Mouse (Mus musculus): ENCODE results near the gene Git1. TPM values are rescaled to one million over a fixed set of nuclear protein-coding genes. Genes with fewer than 3 reads are reported as not detected.

The Git1 gene
- polyA plus RNA-seq, 1 experiment from 2014 or later = 16.3 TPM

DNA sequence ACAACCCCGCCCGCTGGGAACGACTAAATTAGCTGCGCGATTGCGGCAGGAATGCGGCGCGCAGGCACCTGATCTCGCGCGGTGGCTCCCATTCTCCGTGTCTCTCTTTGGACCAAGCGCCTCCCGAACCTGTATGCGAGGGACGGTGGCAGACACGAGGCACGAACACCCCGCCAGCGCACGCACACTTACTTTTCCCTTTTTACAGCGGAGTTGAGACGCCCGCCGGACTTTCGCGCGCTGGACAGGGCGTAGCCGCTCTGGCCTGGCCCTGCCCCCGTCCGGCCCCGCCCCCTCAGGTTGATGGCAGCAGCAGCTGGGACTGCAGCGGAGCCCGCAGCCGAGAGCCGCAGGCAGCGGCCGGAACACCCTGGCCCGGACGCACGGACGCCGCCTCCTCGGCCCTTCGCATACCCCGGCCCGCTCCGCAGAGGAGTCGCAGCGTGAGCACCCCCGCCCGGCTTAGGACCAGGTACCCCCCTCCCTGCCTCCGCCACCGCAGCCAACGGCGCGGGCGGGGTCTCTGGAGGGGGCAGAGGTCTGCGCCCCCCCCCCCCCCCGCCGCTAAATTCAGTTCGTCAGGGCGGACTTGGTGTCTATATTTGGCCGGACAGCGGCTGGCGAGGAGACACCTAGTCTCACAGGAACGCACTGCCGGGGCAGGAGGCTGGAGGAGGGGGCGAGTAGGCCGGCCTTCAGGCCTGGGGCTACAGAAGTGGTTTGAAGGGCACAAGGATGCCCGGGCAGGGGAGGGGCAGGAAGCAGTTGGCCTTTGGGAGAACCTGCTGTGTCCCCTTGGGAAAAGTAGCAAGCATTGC is 30.9 kb upstream of the Git1 start, which contains the start of gene Coro6:
TSS of gene Coro6 (plus strand) at position 129 of the 818 bp plus-strand sequence.
- DNase-seq (ENCODE audit: low spot score) (peak; percentile 37), ATAC-seq (peak; percentile 74)
- Histone ChIP-seq H3K4me3 (ENCODE audit: low read depth, low read length) (peak within 1 kb of the TSS; percentile 46), H3K9ac (ENCODE audit: low read length) (peak within 1 kb of the TSS; percentile 66), H3K27me3 (replicated peaks; ENCODE audit: control insufficient read depth, insufficient read depth, low read length) (peaks cover 30% of the 10 kb centered on the region), H3K27ac (ENCODE audit: low read depth, low read length) (no peak within 1 kb of the TSS), H3K4me2 (ENCODE audit: low read length) (peak within 1 kb of the TSS; percentile 99), H3K9me3 (replicated peaks; ENCODE audit: control insufficient read depth, low read length) (no peaks in the 10 kb centered on the region), H3K4me1 (ENCODE audit: control insufficient read depth, insufficient read depth, low read length) (peaks cover 11% of the 10 kb centered on the region), H3K36me3 (ENCODE audit: control insufficient read depth, insufficient read depth, low read length) (0 out of 2 replicates have a peak, but pooled peaks cover 3% of the 10 kb centered on the region)
- WGBS = under 1% methylated on average over 60 of the region's 73 CpGs

DNA sequence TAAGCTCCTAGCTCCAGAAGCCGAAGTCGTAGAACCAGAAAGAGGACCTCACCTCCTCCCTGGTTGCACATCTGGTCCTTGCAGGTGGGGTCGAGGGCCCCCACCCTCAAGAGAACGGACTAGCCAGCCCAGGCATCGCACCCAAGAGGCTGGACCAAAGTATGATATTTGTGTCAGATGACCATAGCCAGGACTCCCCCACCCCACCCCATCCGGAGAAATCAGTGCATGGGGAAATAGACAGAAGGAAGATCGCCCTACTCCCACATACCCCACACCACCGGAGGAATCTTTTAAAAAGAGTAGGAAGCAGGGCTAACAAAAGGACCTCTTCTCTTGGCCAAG is 30.3 kb upstream of the Git1 start:
- Histone ChIP-seq H3K4me2 (ENCODE audit: low read length) (peak overlapping the region; percentile 99), H3K4me1 (ENCODE audit: control insufficient read depth, insufficient read depth, low read length) (peaks cover 11% of the 10 kb centered on the region), H3K9me3 (replicated peaks; ENCODE audit: control insufficient read depth, low read length) (no peaks in the 10 kb centered on the region), H3K9ac (ENCODE audit: low read length) (no peak overlapping the region), H3K27me3 (replicated peaks; ENCODE audit: control insufficient read depth, insufficient read depth, low read length) (peaks cover 30% of the 10 kb centered on the region), H3K4me3 (ENCODE audit: low read depth, low read length) (peak overlapping the region; percentile 46; the same call in 1 of the 2 replicates), H3K27ac (ENCODE audit: low read depth, low read length) (no peak overlapping the region), H3K36me3 (ENCODE audit: control insufficient read depth, insufficient read depth, low read length) (no peaks in the 10 kb centered on the region)
- ATAC-seq (no peak), DNase-seq (ENCODE audit: low spot score) (no peak)
- 46% methylated on average over 8 of the region's 8 CpGs for WGBS

DNA sequence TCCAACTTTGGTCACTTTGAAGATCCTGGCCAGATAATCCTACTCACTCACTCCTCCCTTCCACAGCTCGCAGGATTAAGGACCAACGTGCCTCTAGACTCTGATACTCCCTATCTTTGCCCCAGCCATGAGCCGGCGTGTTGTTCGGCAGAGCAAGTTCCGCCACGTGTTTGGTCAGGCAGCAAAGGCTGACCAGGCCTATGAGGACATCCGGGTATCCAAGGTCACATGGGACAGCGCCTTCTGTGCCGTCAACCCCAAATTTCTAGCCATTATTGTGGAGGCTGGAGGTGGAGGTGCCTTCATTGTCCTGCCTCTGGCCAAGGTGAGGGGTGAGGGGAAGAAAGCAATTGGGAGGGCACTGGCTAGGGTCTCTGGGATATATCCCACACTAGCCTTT is 29.6 kb upstream of the Git1 start:
- peaks cover 30% of the 10 kb centered on the region for H3K27me3 ChIP-seq (replicated peaks; ENCODE audit: control insufficient read depth, insufficient read depth, low read length)
- no peak overlapping the region for H3K4me2 ChIP-seq (ENCODE audit: low read length)
- ATAC-seq (no peak), DNase-seq (ENCODE audit: low spot score) (no peak)
- 74% methylated on average over 10 of the region's 10 CpGs for WGBS
- H3K4me3 ChIP-seq (ENCODE audit: low read depth, low read length) = no peak overlapping the region
- no peaks in the 10 kb centered on the region for H3K9me3 ChIP-seq (replicated peaks; ENCODE audit: control insufficient read depth, low read length)
- H3K27ac ChIP-seq (ENCODE audit: low read depth, low read length) = no peak overlapping the region
- peaks cover 11% of the 10 kb centered on the region for H3K4me1 ChIP-seq (ENCODE audit: control insufficient read depth, insufficient read depth, low read length)
- H3K9ac ChIP-seq (ENCODE audit: low read length) = no peak overlapping the region
- no peaks in the 10 kb centered on the region for H3K36me3 ChIP-seq (ENCODE audit: control insufficient read depth, insufficient read depth, low read length)

DNA sequence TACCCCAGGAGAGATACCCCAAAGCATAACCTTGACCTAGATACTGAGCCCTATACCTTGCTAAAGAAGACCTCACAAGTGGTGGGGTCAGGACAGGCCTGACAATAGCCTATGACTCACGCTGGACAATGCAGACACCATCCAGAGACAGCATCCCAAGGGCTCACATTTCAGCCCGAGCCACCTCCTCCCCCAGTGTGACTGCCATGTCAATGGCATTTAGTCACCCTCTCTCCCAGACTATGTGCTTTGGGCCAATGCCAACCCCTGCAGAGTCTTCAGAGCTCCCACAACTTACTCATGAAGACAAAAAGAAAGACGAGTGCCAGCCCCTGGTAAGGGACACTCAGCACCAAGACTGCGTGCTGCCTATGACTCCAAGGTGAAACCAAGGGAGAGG is 28.7 kb upstream of the Git1 start:
- Histone ChIP-seq H3K4me2 (ENCODE audit: low read length) (no peak overlapping the region), H3K4me3 (ENCODE audit: low read depth, low read length) (no peak overlapping the region), H3K27me3 (replicated peaks; ENCODE audit: control insufficient read depth, insufficient read depth, low read length) (peaks cover 30% of the 10 kb centered on the region), H3K9me3 (replicated peaks; ENCODE audit: control insufficient read depth, low read length) (no peaks in the 10 kb centered on the region), H3K36me3 (ENCODE audit: control insufficient read depth, insufficient read depth, low read length) (no peaks in the 10 kb centered on the region), H3K4me1 (ENCODE audit: control insufficient read depth, insufficient read depth, low read length) (peaks cover 11% of the 10 kb centered on the region), H3K9ac (ENCODE audit: low read length) (no peak overlapping the region), H3K27ac (ENCODE audit: low read depth, low read length) (no peak overlapping the region)
- no peak for ATAC-seq
- no peak for DNase-seq (ENCODE audit: low spot score)
- 60% methylated on average over 4 of the region's 4 CpGs for WGBS

DNA sequence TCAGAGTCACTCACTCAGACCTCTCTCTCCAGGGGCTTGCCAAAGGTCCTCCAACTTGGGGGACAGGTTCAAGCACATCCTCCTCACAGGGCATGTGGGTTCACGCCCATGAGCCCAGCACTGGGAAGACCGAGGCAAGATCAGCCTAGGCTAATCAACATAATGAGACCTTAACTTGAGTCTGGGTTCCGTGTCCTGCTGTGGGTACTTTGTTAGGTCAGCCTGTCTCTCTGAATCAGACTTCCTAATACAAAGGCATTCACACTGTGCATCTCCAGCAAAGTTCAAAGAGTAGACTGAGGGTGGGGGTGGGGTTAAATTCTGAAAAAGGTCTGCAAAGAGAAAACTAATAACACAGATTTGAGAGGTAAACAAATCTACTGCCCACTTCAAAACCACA is 28.3 kb upstream of the Git1 start:
- WGBS = 31% methylated on average over 3 of the region's 3 CpGs
- peaks cover 30% of the 10 kb centered on the region for H3K27me3 ChIP-seq (replicated peaks; ENCODE audit: control insufficient read depth, insufficient read depth, low read length)
- no peak for DNase-seq (ENCODE audit: low spot score)
- no peaks in the 10 kb centered on the region for H3K36me3 ChIP-seq (ENCODE audit: control insufficient read depth, insufficient read depth, low read length)
- H3K4me1 ChIP-seq (ENCODE audit: control insufficient read depth, insufficient read depth, low read length) = peaks cover 11% of the 10 kb centered on the region
- no peaks in the 10 kb centered on the region for H3K9me3 ChIP-seq (replicated peaks; ENCODE audit: control insufficient read depth, low read length)
- no peak overlapping the region for H3K4me2 ChIP-seq (ENCODE audit: low read length)
- H3K9ac ChIP-seq (ENCODE audit: low read length) = no peak overlapping the region
- H3K4me3 ChIP-seq (ENCODE audit: low read depth, low read length) = no peak overlapping the region
- no peak for ATAC-seq
- H3K27ac ChIP-seq (ENCODE audit: low read depth, low read length) = no peak overlapping the region

DNA sequence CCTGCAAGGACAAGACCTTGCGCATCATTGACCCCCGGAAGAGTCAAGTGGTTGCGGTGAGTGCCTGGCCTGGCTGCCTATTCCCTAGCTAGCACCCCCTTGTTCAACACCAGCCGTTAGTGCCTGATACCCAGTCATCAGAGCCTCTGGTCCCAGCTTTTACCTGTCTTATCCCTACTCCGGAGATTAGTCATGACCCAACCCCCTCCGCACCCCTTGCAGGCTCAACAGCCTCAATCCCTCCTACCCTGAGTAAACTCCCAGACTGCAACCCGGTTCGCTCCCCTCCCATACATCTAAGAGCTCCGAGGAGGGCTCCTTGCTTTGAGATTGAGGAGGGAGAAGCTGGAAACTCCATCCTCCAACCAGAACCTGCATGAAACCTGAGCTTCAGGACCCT is 26.8 kb upstream of the Git1 start:
- H3K9me3 ChIP-seq (replicated peaks; ENCODE audit: control insufficient read depth, low read length) = no peaks in the 10 kb centered on the region
- H3K27me3 ChIP-seq (replicated peaks; ENCODE audit: control insufficient read depth, insufficient read depth, low read length) = peaks cover 30% of the 10 kb centered on the region
- WGBS = 39% methylated on average over 9 of the region's 9 CpGs
- peaks cover 11% of the 10 kb centered on the region for H3K36me3 ChIP-seq (ENCODE audit: control insufficient read depth, insufficient read depth, low read length)
- no peak overlapping the region for H3K9ac ChIP-seq (ENCODE audit: low read length)
- no peak overlapping the region for H3K4me3 ChIP-seq (ENCODE audit: low read depth, low read length)
- ATAC-seq (no peak), DNase-seq (ENCODE audit: low spot score) (no peak)
- no peak overlapping the region for H3K4me2 ChIP-seq (ENCODE audit: low read length)
- peaks cover 11% of the 10 kb centered on the region for H3K4me1 ChIP-seq (ENCODE audit: control insufficient read depth, insufficient read depth, low read length)
- H3K27ac ChIP-seq (ENCODE audit: low read depth, low read length) = no peak overlapping the region

DNA sequence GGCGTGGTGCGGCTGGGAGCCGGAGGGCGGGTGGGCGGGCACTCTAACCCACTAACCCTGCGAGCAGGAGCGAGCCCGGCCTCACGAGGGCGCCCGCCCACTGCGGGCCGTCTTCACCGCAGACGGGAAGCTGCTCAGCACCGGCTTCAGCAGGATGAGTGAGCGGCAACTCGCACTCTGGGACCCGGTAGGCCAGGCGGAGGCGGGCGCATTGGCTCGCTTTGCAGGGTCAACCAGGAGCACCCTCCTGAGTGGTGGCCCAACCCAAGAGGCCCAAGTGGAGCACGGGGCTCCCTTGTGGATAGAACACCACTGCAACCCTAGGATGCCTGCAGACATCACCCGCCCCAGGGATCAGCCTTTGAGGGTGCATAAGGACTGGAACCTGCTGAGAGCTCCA is 26.2 kb upstream of the Git1 start:
- ATAC-seq = 0 out of 2 replicates have a peak, but pooled peaks have one; percentile 16
- Histone ChIP-seq H3K27me3 (replicated peaks; ENCODE audit: control insufficient read depth, insufficient read depth, low read length) (peaks cover 28% of the 10 kb centered on the region), H3K36me3 (ENCODE audit: control insufficient read depth, insufficient read depth, low read length) (peaks cover 18% of the 10 kb centered on the region), H3K27ac (ENCODE audit: low read depth, low read length) (no peak overlapping the region), H3K4me3 (ENCODE audit: low read depth, low read length) (no peak overlapping the region), H3K4me1 (ENCODE audit: control insufficient read depth, insufficient read depth, low read length) (peaks cover 7% of the 10 kb centered on the region), H3K9me3 (replicated peaks; ENCODE audit: control insufficient read depth, low read length) (no peaks in the 10 kb centered on the region), H3K9ac (ENCODE audit: low read length) (no peak overlapping the region), H3K4me2 (ENCODE audit: low read length) (no peak overlapping the region)
- WGBS = 5% methylated on average over 25 of the region's 25 CpGs
- DNase-seq (ENCODE audit: low spot score) = no peak

DNA sequence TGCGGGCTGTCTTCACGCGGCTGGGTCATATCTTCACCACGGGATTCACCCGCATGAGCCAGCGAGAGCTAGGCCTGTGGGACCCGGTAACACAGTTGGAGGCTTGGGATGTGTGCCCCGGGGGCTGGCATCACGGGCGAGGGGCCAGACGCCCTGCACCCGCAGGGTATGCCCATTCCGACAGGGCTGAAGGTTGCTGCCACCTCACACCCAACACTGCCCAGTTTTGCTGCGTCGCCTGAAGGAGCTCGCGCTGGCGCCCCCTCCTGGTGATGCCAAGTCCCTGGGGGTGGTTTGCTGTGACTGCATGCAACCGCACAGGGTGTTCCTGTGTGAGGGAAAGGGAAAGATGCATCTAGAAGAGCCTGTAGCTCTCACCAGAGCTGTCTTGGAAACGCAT is 25.6 kb upstream of the Git1 start:
- Histone ChIP-seq H3K9me3 (replicated peaks; ENCODE audit: control insufficient read depth, low read length) (no peaks in the 10 kb centered on the region), H3K4me1 (ENCODE audit: control insufficient read depth, insufficient read depth, low read length) (peaks cover 1% of the 10 kb centered on the region), H3K27ac (ENCODE audit: low read depth, low read length) (no peak overlapping the region), H3K36me3 (ENCODE audit: control insufficient read depth, insufficient read depth, low read length) (peaks cover 24% of the 10 kb centered on the region), H3K4me2 (ENCODE audit: low read length) (0 out of 2 replicates have a peak overlapping the region, but pooled peaks have one; percentile 7), H3K9ac (ENCODE audit: low read length) (no peak overlapping the region), H3K27me3 (replicated peaks; ENCODE audit: control insufficient read depth, insufficient read depth, low read length) (peaks cover 22% of the 10 kb centered on the region), H3K4me3 (ENCODE audit: low read depth, low read length) (no peak overlapping the region)
- 14% methylated on average over 20 of the region's 20 CpGs for WGBS
- ATAC-seq (0 out of 2 replicates have a peak, but pooled peaks have one; percentile 50), DNase-seq (ENCODE audit: low spot score) (peak; percentile 76)

DNA sequence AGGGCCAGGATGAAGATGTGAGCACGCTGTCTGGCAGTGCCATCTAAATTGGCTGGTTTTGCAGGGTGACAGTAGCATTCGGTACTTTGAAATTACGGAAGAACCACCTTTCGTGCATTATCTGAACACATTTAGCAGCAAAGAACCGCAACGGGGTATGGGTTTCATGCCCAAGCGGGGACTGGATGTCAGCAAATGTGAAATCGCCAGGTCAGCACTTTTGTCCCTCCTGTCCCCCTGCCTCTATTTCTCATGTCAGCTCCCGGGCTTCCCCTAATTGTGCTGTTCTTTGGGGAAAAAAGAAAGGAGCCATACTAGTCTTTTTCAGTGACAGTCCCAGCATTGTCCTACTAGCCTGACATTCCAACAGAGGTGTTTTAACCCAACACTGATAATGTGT is 25.0 kb upstream of the Git1 start:
- Histone ChIP-seq H3K4me2 (ENCODE audit: low read length) (no peak overlapping the region), H3K9me3 (replicated peaks; ENCODE audit: control insufficient read depth, low read length) (no peaks in the 10 kb centered on the region), H3K27ac (ENCODE audit: low read depth, low read length) (no peak overlapping the region), H3K27me3 (replicated peaks; ENCODE audit: control insufficient read depth, insufficient read depth, low read length) (peaks cover 18% of the 10 kb centered on the region), H3K9ac (ENCODE audit: low read length) (no peak overlapping the region), H3K36me3 (ENCODE audit: control insufficient read depth, insufficient read depth, low read length) (peaks cover 30% of the 10 kb centered on the region), H3K4me3 (ENCODE audit: low read depth, low read length) (no peak overlapping the region), H3K4me1 (ENCODE audit: control insufficient read depth, insufficient read depth, low read length) (no peaks in the 10 kb centered on the region)
- ATAC-seq (no peak), DNase-seq (ENCODE audit: low spot score) (no peak)
- WGBS = 78% methylated on average over 9 of the region's 9 CpGs

Measured in forebrain, embryonic 14.5 days (tissue).